Mouse (Mus musculus) T-helper 1 cell (primary cell): Measurements from ENCODE around the gene E030018B13Rik.

Experiments used
- in situ Hi-C: fragments of 300-600 bp; cut with MboI, MseI; formaldehyde crosslinking; loops from one replicate; pipeline ENCODE4 v1.15.1; 2025; ENCODE audit warnings: high pct_unique_total_duplicates

Gene E030018B13Rik

GRCm38 (mm10) chr7:63963632-63964031, 47.0 kb downstream of the E030018B13Rik start:
- in situ Hi-C loops, result no loop called here

- in situ Hi-C loops, result no loop called here
Measured at GRCm38 (mm10) chr7:63964121-63964520, 47.5 kb downstream of the E030018B13Rik start.

GRCm38 (mm10) chr7:63965135-63965534, 48.5 kb downstream of the E030018B13Rik start:
- in situ Hi-C loops, result no loop called here

GRCm38 (mm10) chr7:63965635-63966418, 49.2 kb downstream of the E030018B13Rik start:
- in situ Hi-C loops, result no loop called here

GRCm38 (mm10) chr7:63969941-63970340, 53.3 kb downstream of the E030018B13Rik start:
- in situ Hi-C loops, result no loop called here
